Mouse (Mus musculus) left cerebral cortex, adult 9 months (tissue): ENCODE results near the gene Olfr419.

ENCODE experiments used
- DNase-seq, 2 experiments: peaks; one replicate each; pipeline ENCODE4 v3.0.0; 2022; ENCODE audit warnings: low spot score in 2 of 2

Olfr419 gene

DNA sequence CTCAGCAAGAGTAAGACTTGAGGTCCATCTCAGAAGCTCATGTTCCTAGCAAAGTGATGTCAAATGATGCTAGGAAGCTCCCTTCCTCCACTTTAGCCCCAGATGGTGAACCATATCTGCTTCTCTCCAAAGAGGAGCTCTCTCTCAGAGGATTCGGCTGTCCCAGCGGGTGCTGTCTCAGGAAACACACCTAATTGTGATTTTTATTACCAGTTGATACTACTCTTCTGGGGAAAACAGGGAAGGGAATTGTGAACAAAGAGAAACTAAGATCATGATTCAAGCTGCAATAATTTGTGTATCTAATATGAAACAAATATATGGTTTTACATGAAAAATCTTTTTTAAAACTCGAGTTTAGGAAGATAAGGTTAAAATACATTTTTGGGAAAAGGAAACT is at the start of gene Olfr419:
Olfr419 (minus strand) TSS at position 101 of the 400 bp plus-strand sequence.
- no peak for DNase-seq

- no peak for DNase-seq
These were observed 18.8 kb upstream of the Olfr419 start for GRCm38 (mm10) chr1:174270643-174271042.

- no peak for DNase-seq
These were observed 17.3 kb upstream of the Olfr419 start for GRCm38 (mm10) chr1:174269162-174269561.

DNA sequence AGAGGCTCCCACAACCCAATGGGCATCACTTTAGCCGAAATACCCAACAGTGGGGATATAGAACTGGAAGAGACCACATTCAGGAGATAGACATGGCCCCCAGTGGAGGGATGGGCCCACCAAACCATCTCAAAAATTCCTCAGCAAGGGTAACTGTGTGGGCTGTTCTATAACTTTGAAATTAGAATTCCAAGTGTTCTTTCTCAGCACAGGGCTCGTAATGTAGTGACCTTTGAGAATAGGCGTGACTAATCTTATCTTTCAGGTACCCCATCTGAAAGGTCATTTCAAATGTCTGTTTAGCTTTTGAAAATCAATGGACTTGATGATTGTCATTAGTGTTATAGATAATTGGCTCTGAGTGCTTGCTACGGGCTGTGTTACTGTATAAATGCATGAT is 16.0 kb upstream of the Olfr419 start:
- DNase-seq = no peak

- DNase-seq = no peak
These were observed 1.5 kb downstream of the Olfr419 start for GRCm38 (mm10) chr1:174250376-174250775.

- no peak for DNase-seq
These were observed 4.7 kb downstream of the Olfr419 start for GRCm38 (mm10) chr1:174247170-174247569.

GRCm38 (mm10) chr1:174246080-174246479 is 5.8 kb downstream of the Olfr419 start:
- DNase-seq = no peak

GRCm38 (mm10) chr1:174244621-174245020 is 7.2 kb downstream of the Olfr419 start:
- DNase-seq = no peak

- DNase-seq = no peak
These were observed 11.9 kb downstream of the Olfr419 start for GRCm38 (mm10) chr1:174239916-174240315.

- DNase-seq = no peak
These were observed 35.2 kb downstream of the Olfr419 start for GRCm38 (mm10) chr1:174216528-174217204.

- DNase-seq = no peak
These were observed 36.4 kb downstream of the Olfr419 start for GRCm38 (mm10) chr1:174215270-174216038.

DNA sequence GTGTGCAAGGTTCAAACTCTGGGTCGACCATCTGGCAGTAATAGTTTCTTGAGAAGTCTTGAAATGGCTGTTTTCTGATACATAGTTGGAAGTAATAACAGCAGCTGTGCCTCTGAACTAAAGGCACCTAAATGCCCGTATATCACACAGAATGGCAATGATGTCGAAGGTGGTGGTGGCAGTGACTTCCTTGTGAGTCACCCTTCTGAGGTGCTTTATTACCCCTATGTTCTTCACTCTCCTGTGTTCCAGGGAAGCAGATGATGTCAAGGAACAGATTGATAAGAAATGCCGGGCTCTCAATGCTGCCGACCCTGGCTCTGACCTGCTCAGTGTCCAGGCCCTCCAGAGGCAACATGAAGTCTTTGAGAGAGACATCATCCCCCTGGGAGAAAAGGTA is 39.6 kb downstream of the Olfr419 start:
- no peak for DNase-seq

GRCm38 (mm10) chr1:174204699-174205098 is 47.2 kb downstream of the Olfr419 start:
- DNase-seq = no peak
